Mouse (Mus musculus): ENCODE results near the gene Lama5. TPM values are rescaled to one million over a fixed set of nuclear protein-coding genes. Genes with fewer than 3 reads are reported as not detected.

Lama5 gene
- polyA plus RNA-seq, 1 experiment from 2014 or later = 54.1 TPM

GRCm38 (mm10) chr2:180208976-180209375 is 16.7 kb downstream of the Lama5 start:
- Histone ChIP-seq H3K4me3 (ENCODE audit: low read length) (no peak overlapping the region), H3K9me3 (ENCODE audit: control insufficient read depth, low read length) (0 out of 2 replicates have a peak, but pooled peaks cover 2% of the 10 kb centered on the region), H3K9ac (ENCODE audit: low read depth, low read length) (no peak overlapping the region), H3K27me3 (ENCODE audit: control insufficient read depth, insufficient read depth, low read length) (no peaks in the 10 kb centered on the region), H3K4me2 (replicated peaks; ENCODE audit: low read depth, low read length) (no peak overlapping the region), H3K4me1 (ENCODE audit: control insufficient read depth, insufficient read depth, low read length) (no peaks in the 10 kb centered on the region), H3K36me3 (ENCODE audit: control insufficient read depth, insufficient read depth, low read length) (no peaks in the 10 kb centered on the region; the same call in 1 of the 2 replicates), H3K27ac (ENCODE audit: low read depth, low read length) (no peak overlapping the region)
- no peak for ATAC-seq (ENCODE audit: low FRiP score, low TSS enrichment)
- WGBS = 80% methylated on average over 1 of the region's 1 CpGs

GRCm38 (mm10) chr2:180207840-180208239 is 17.8 kb downstream of the Lama5 start:
- Histone ChIP-seq H3K27ac (ENCODE audit: low read depth, low read length) (no peak overlapping the region), H3K4me3 (ENCODE audit: low read length) (no peak overlapping the region), H3K4me1 (ENCODE audit: control insufficient read depth, insufficient read depth, low read length) (no peaks in the 10 kb centered on the region), H3K4me2 (replicated peaks; ENCODE audit: low read depth, low read length) (no peak overlapping the region), H3K9ac (ENCODE audit: low read depth, low read length) (no peak overlapping the region), H3K36me3 (ENCODE audit: control insufficient read depth, insufficient read depth, low read length) (no peaks in the 10 kb centered on the region; the same call in 1 of the 2 replicates), H3K27me3 (ENCODE audit: control insufficient read depth, insufficient read depth, low read length) (no peaks in the 10 kb centered on the region), H3K9me3 (ENCODE audit: control insufficient read depth, low read length) (0 out of 2 replicates have a peak, but pooled peaks cover 2% of the 10 kb centered on the region)
- no peak for ATAC-seq (ENCODE audit: low FRiP score, low TSS enrichment)
- WGBS = 63% methylated on average over 7 of the region's 7 CpGs

GRCm38 (mm10) chr2:180205956-180206280 is 19.7 kb downstream of the Lama5 start:
- WGBS = 90% methylated on average over 2 of the region's 2 CpGs
- no peak for ATAC-seq (ENCODE audit: low FRiP score, low TSS enrichment)
- H3K27ac ChIP-seq (ENCODE audit: low read depth, low read length) = no peak overlapping the region
- H3K36me3 ChIP-seq (ENCODE audit: control insufficient read depth, insufficient read depth, low read length) = peaks cover 5% of the 10 kb centered on the region; the same call in 1 of the 2 replicates
- H3K9me3 ChIP-seq (ENCODE audit: control insufficient read depth, low read length) = no peaks in the 10 kb centered on the region
- no peak overlapping the region for H3K4me3 ChIP-seq (ENCODE audit: low read length)
- no peak overlapping the region for H3K4me2 ChIP-seq (replicated peaks; ENCODE audit: low read depth, low read length)
- no peaks in the 10 kb centered on the region for H3K4me1 ChIP-seq (ENCODE audit: control insufficient read depth, insufficient read depth, low read length)
- no peak overlapping the region for H3K9ac ChIP-seq (ENCODE audit: low read depth, low read length)
- no peaks in the 10 kb centered on the region for H3K27me3 ChIP-seq (ENCODE audit: control insufficient read depth, insufficient read depth, low read length)

- WGBS = 85% methylated on average over 12 of the region's 12 CpGs
- H3K4me1 ChIP-seq (ENCODE audit: control insufficient read depth, insufficient read depth, low read length) = no peaks in the 10 kb centered on the region
- peaks cover 8% of the 10 kb centered on the region; the same call in 1 of the 2 replicates for H3K36me3 ChIP-seq (ENCODE audit: control insufficient read depth, insufficient read depth, low read length)
- H3K9me3 ChIP-seq (ENCODE audit: control insufficient read depth, low read length) = no peaks in the 10 kb centered on the region
- H3K9ac ChIP-seq (ENCODE audit: low read depth, low read length) = no peak overlapping the region
- no peak overlapping the region for H3K4me3 ChIP-seq (ENCODE audit: low read length)
- H3K27ac ChIP-seq (ENCODE audit: low read depth, low read length) = no peak overlapping the region
- no peaks in the 10 kb centered on the region for H3K27me3 ChIP-seq (ENCODE audit: control insufficient read depth, insufficient read depth, low read length)
- ATAC-seq (ENCODE audit: low FRiP score, low TSS enrichment) = no peak
- no peak overlapping the region for H3K4me2 ChIP-seq (replicated peaks; ENCODE audit: low read depth, low read length)
Measured at GRCm38 (mm10) chr2:180205083-180205955, 20.3 kb downstream of the Lama5 start.

- Histone ChIP-seq H3K9me3 (ENCODE audit: control insufficient read depth, low read length) (no peaks in the 10 kb centered on the region), H3K27ac (ENCODE audit: low read depth, low read length) (no peak overlapping the region), H3K4me2 (replicated peaks; ENCODE audit: low read depth, low read length) (no peak overlapping the region), H3K27me3 (ENCODE audit: control insufficient read depth, insufficient read depth, low read length) (no peaks in the 10 kb centered on the region), H3K9ac (ENCODE audit: low read depth, low read length) (no peak overlapping the region), H3K36me3 (ENCODE audit: control insufficient read depth, insufficient read depth, low read length) (peaks cover 8% of the 10 kb centered on the region; the same call in 1 of the 2 replicates), H3K4me1 (ENCODE audit: control insufficient read depth, insufficient read depth, low read length) (no peaks in the 10 kb centered on the region), H3K4me3 (ENCODE audit: low read length) (no peak overlapping the region)
- no peak for ATAC-seq (ENCODE audit: low FRiP score, low TSS enrichment)
- 81% methylated on average over 9 of the region's 9 CpGs for WGBS
Measured at GRCm38 (mm10) chr2:180204501-180204900, 21.2 kb downstream of the Lama5 start.

- H3K36me3 ChIP-seq (ENCODE audit: control insufficient read depth, insufficient read depth, low read length) = peaks cover 11% of the 10 kb centered on the region; the same call in 1 of the 2 replicates
- no peaks in the 10 kb centered on the region for H3K27me3 ChIP-seq (ENCODE audit: control insufficient read depth, insufficient read depth, low read length)
- H3K27ac ChIP-seq (ENCODE audit: low read depth, low read length) = no peak overlapping the region
- no peaks in the 10 kb centered on the region for H3K4me1 ChIP-seq (ENCODE audit: control insufficient read depth, insufficient read depth, low read length)
- H3K9ac ChIP-seq (ENCODE audit: low read depth, low read length) = no peak overlapping the region
- WGBS = 62% methylated on average over 10 of the region's 10 CpGs
- no peak overlapping the region for H3K4me2 ChIP-seq (replicated peaks; ENCODE audit: low read depth, low read length)
- no peak for ATAC-seq (ENCODE audit: low FRiP score, low TSS enrichment)
- H3K9me3 ChIP-seq (ENCODE audit: control insufficient read depth, low read length) = no peaks in the 10 kb centered on the region
- no peak overlapping the region for H3K4me3 ChIP-seq (ENCODE audit: low read length)
Measured at GRCm38 (mm10) chr2:180202805-180203204, 22.9 kb downstream of the Lama5 start.

GRCm38 (mm10) chr2:180202263-180202662 is 23.4 kb downstream of the Lama5 start:
- Histone ChIP-seq H3K27me3 (ENCODE audit: control insufficient read depth, insufficient read depth, low read length) (no peaks in the 10 kb centered on the region), H3K4me1 (ENCODE audit: control insufficient read depth, insufficient read depth, low read length) (no peaks in the 10 kb centered on the region), H3K27ac (ENCODE audit: low read depth, low read length) (no peak overlapping the region), H3K4me3 (ENCODE audit: low read length) (no peak overlapping the region), H3K9me3 (ENCODE audit: control insufficient read depth, low read length) (no peaks in the 10 kb centered on the region), H3K36me3 (ENCODE audit: control insufficient read depth, insufficient read depth, low read length) (peaks cover 11% of the 10 kb centered on the region; the same call in 1 of the 2 replicates), H3K4me2 (replicated peaks; ENCODE audit: low read depth, low read length) (no peak overlapping the region), H3K9ac (ENCODE audit: low read depth, low read length) (no peak overlapping the region)
- ATAC-seq (ENCODE audit: low FRiP score, low TSS enrichment) = no peak
- WGBS = 93% methylated on average over 14 of the region's 14 CpGs

- 66% methylated on average over 9 of the region's 9 CpGs for WGBS
- peaks cover 15% of the 10 kb centered on the region for H3K36me3 ChIP-seq (ENCODE audit: control insufficient read depth, insufficient read depth, low read length)
Measured at GRCm38 (mm10) chr2:180201303-180201702, 24.4 kb downstream of the Lama5 start.

GRCm38 (mm10) chr2:180200681-180201080 is 25.0 kb downstream of the Lama5 start:
- no peak for ATAC-seq (ENCODE audit: low FRiP score, low TSS enrichment)

More at GRCm38 (mm10) chr2:180201303-180201702, 24.4 kb downstream of the Lama5 start:
- no peaks in the 10 kb centered on the region for H3K9me3 ChIP-seq (ENCODE audit: control insufficient read depth, low read length)
- H3K4me3 ChIP-seq (ENCODE audit: low read length) = no peak overlapping the region
- H3K4me2 ChIP-seq (replicated peaks; ENCODE audit: low read depth, low read length) = no peak overlapping the region
- ATAC-seq (ENCODE audit: low FRiP score, low TSS enrichment) = no peak
- no peak overlapping the region for H3K9ac ChIP-seq (ENCODE audit: low read depth, low read length)
- no peak overlapping the region for H3K27ac ChIP-seq (ENCODE audit: low read depth, low read length)
- no peaks in the 10 kb centered on the region for H3K27me3 ChIP-seq (ENCODE audit: control insufficient read depth, insufficient read depth, low read length)
- H3K4me1 ChIP-seq (ENCODE audit: control insufficient read depth, insufficient read depth, low read length) = no peaks in the 10 kb centered on the region

More at GRCm38 (mm10) chr2:180200681-180201080, 25.0 kb downstream of the Lama5 start:
- Histone ChIP-seq H3K4me2 (replicated peaks; ENCODE audit: low read depth, low read length) (no peak overlapping the region), H3K9ac (ENCODE audit: low read depth, low read length) (no peak overlapping the region), H3K36me3 (ENCODE audit: control insufficient read depth, insufficient read depth, low read length) (peaks cover 21% of the 10 kb centered on the region), H3K27ac (ENCODE audit: low read depth, low read length) (no peak overlapping the region), H3K4me3 (ENCODE audit: low read length) (no peak overlapping the region), H3K27me3 (ENCODE audit: control insufficient read depth, insufficient read depth, low read length) (no peaks in the 10 kb centered on the region), H3K9me3 (ENCODE audit: control insufficient read depth, low read length) (no peaks in the 10 kb centered on the region), H3K4me1 (ENCODE audit: control insufficient read depth, insufficient read depth, low read length) (no peaks in the 10 kb centered on the region)
- 78% methylated on average over 11 of the region's 11 CpGs for WGBS

All from kidney, embryonic 14.5 days (tissue).